Mouse (Mus musculus) ES-E14 (cell line): Measurements from ENCODE around the gene Ess2.

Experiments
- CHD2 ChIP-seq: IDR thresholded peaks from 2 replicates; pipeline ENCODE4 v1.6.1; 2014; ENCODE audit warnings: mild to moderate bottlenecking, low read depth, low read length, inconsistent platforms
- HCFC1 ChIP-seq: IDR thresholded peaks from 2 replicates; pipeline ENCODE4 v1.6.1; 2012; ENCODE audit warnings: low read length, inconsistent platforms, borderline replicate concordance; ENCODE audit not compliant: insufficient read depth
- MAFK ChIP-seq: IDR thresholded peaks from 2 replicates; pipeline ENCODE4 v1.6.1; 2014; ENCODE audit warnings: mild to moderate bottlenecking, low read depth, low read length, inconsistent platforms; ENCODE audit not compliant: insufficient read depth
- ZC3H11A ChIP-seq: IDR thresholded peaks from 2 replicates; pipeline ENCODE4 v1.6.1; 2012; ENCODE audit warnings: low read depth, mild to moderate bottlenecking, inconsistent platforms, low read length, borderline replicate concordance
- ZNF384 ChIP-seq: IDR thresholded peaks from 2 replicates; pipeline ENCODE4 v1.6.1; 2012; ENCODE audit warnings: low read depth, low read length, inconsistent platforms

DNA sequence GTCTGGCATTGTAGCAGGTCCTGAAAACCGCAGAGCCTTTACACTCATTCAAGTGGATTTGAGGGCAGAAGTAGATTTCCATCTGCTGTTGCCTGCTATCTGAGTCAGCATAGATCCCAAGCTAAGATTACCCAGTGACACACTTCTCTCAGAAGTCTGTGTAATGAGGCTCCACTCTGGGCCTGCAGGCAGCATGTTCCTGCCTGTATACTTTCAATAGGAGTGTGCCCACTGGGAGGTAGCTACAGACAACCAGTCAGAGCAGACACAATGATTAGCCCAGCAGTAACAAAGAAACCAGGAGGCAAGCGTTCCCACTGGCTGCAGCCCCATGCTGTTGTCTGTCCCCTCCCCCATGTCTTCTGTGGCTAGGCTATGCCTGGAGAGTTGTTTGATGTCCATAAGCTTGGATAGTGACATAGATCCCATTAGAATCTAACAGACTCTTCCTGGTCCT is 38.3 kb upstream of the Ess2 start:
- no peak for TF ChIP-seq ZC3H11A
- no peak for TF ChIP-seq MAFK
- no peak for TF ChIP-seq ZNF384
- no peak for TF ChIP-seq HCFC1
- TF ChIP-seq CHD2 = no peak
